Mouse (Mus musculus) intestine, embryonic 16.5 days (tissue): ENCODE data around the gene Obp2b. TPM values are rescaled to one million over a fixed set of nuclear protein-coding genes. Genes with fewer than 3 reads are reported as not detected.

Experiments
- ATAC-seq: fragments of 200-750 bp; cut with Nextera tagmentation; 2 replicates; pipeline ENCODE4 v1.8.0; 2017; ENCODE audit warnings: moderate TSS enrichment, moderate library complexity
- H3K27ac ChIP-seq: fragments of 300-500 bp; sonication (generic); 2 replicates; pipeline ENCODE4 v1.5.1; 2014; ENCODE audit warnings: mild to moderate bottlenecking, low read length
- H3K27me3 ChIP-seq: fragments of 300-500 bp; sonication (generic); replicated peaks from 2 replicates; pipeline ENCODE4 v1.6.1; 2014; ENCODE audit warnings: low read length, control low read depth, mixed read lengths; ENCODE audit not compliant: control insufficient read depth, insufficient read depth
- H3K36me3 ChIP-seq: fragments of 300-500 bp; sonication (generic); 2 replicates; pipeline ENCODE4 v1.6.1; 2014; ENCODE audit warnings: low read length, control low read depth; ENCODE audit not compliant: control insufficient read depth, insufficient read depth
- H3K4me1 ChIP-seq: fragments of 300-500 bp; sonication (generic); 2 replicates; pipeline ENCODE4 v1.6.1; 2014; ENCODE audit warnings: low read length, control low read depth, mixed read lengths; ENCODE audit not compliant: control insufficient read depth, insufficient read depth
- H3K4me2 ChIP-seq: fragments of 300-500 bp; sonication (generic); 2 replicates; pipeline ENCODE4 v1.6.1; 2014; ENCODE audit warnings: low read depth, low read length, control low read depth
- H3K4me3 ChIP-seq: fragments of 300-500 bp; sonication (generic); 2 replicates; pipeline ENCODE4 v1.5.1; 2014; ENCODE audit warnings: mild to moderate bottlenecking, low read length
- H3K9ac ChIP-seq: fragments of 300-500 bp; sonication (generic); 2 replicates; pipeline ENCODE4 v1.6.1; 2014; ENCODE audit warnings: low read depth, low read length
- H3K9me3 ChIP-seq: fragments of 300-500 bp; sonication (generic); 2 replicates; pipeline ENCODE4 v1.6.1; 2016; ENCODE audit warnings: low read length, control low read depth; ENCODE audit not compliant: control insufficient read depth
- WGBS: fragments of 180-500 bp; shearing (Covaris S2); extraction: QIAGEN DNeasy Blood & Tissue Kit; methylation state at CpG from one replicate; pipeline ENCODE4 v1.1.7; 2014; 5-methylcytosine and 5-hydroxymethylcytosine counted together
- polyA plus RNA-seq: library from polyadenylated mRNA; unstranded; fragments of >200 nt; fragmentation: Nextera tagmentation; extraction: Ambion mirVana; gene quantifications from 2 replicates; pipeline ENCODE4 v1.2.1, GENCODE M21; 2015

Gene Obp2b
- polyA plus RNA-seq, 1 experiment from 2014 or later = not detected

DNA sequence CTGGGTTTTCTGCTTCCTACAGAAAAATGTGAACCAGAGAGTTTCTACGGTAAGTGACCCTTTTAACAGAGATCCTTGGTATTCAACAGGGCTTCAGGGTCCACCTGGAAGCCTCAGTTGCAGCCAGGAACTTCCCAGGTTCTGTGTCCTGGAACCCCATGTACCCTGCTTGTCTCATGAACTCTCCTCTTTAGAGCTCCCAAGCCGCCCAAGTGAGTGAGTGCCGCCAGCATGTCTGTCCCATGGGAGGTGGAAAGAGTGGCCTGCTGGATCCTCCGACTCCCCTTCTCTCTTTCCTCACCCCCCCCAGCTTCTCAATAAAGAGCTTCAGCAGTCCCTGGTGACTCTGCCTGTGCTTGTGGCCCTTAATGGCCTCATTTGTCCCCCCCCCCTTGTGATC is 31.0 kb downstream of the Obp2b start:
- Histone ChIP-seq H3K27ac (no peak overlapping the region), H3K9ac (no peak overlapping the region), H3K4me3 (no peak overlapping the region), H3K9me3 (no peaks in the 10 kb centered on the region), H3K27me3 (no peaks in the 10 kb centered on the region), H3K4me2 (no peak overlapping the region), H3K36me3 (no peaks in the 10 kb centered on the region), H3K4me1 (no peaks in the 10 kb centered on the region)
- 71% methylated on average over 4 of the region's 4 CpGs for WGBS
- ATAC-seq = no peak

DNA sequence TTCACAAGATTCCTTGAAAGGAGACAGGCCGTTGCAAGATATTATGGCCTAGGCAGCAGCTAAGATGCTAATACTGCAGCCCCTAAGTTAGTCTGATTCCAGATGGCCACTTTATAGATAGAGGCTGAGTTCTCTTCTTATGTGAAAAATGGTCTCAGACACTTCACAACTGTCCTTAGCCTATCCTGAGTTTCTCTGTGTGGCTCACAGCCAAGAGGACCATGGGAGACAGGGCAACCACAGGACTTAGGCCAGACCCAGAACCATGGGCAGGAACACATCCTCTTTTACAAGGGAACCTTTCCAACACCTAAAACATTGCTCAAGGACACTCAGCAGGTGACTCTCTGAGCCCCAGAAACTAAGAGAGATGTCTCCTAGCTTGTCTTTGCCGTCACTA is 36.7 kb downstream of the Obp2b start:
- ATAC-seq = no peak
- 88% methylated on average over 2 of the region's 2 CpGs for WGBS
- Histone ChIP-seq H3K27ac (no peak overlapping the region), H3K36me3 (no peaks in the 10 kb centered on the region), H3K4me2 (no peak overlapping the region), H3K27me3 (no peaks in the 10 kb centered on the region), H3K9ac (no peak overlapping the region), H3K4me1 (no peaks in the 10 kb centered on the region), H3K4me3 (no peak overlapping the region), H3K9me3 (no peaks in the 10 kb centered on the region)

DNA sequence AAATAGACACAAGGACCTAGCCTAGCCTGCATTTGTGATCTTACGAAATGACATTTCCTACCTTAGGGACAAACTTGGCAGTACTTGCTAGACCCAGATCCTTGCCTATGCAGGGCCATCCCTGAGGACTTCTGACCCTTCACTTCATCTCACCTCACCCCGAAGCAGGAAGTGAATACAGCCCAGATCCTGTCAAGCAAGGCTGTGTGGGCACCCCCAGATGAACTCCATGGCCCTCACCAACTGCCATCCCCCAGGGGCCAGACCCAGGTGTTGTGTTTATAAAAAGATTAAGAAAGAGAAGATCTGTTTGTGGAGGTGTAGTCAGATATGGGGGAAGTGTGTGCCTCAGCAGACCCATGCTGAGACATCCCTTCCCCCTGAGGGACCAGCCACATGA is 37.8 kb downstream of the Obp2b start:
- Histone ChIP-seq H3K27ac (no peak overlapping the region), H3K36me3 (no peaks in the 10 kb centered on the region), H3K9me3 (no peaks in the 10 kb centered on the region), H3K4me2 (no peak overlapping the region), H3K9ac (no peak overlapping the region), H3K4me3 (no peak overlapping the region), H3K27me3 (no peaks in the 10 kb centered on the region), H3K4me1 (no peaks in the 10 kb centered on the region)
- 71% methylated on average over 2 of the region's 2 CpGs for WGBS
- ATAC-seq = no peak

DNA sequence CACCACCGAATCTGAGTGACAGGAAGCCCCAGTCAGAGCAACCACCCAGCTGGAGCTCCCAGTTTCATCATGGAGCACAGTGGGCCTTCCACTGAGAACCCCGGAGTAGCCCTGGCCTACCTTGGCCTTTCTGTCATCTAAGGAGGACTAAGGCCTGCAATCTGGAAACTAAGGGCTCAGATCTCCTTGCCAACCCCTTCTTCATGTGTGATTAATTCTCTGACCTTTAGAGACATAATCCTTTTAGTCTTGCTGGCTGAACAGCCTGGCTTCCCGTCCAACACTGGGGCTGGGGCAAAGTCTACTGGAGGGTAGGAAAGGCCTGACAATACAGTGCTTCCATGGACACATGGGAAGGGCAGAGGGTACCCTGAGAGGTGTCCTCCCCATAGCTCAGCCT is 39.2 kb downstream of the Obp2b start:
- 78% methylated on average over 3 of the region's 3 CpGs for WGBS
- Histone ChIP-seq H3K4me3 (no peak overlapping the region), H3K4me2 (no peak overlapping the region), H3K27me3 (no peaks in the 10 kb centered on the region), H3K9ac (no peak overlapping the region), H3K9me3 (no peaks in the 10 kb centered on the region), H3K36me3 (no peaks in the 10 kb centered on the region), H3K27ac (no peak overlapping the region), H3K4me1 (no peaks in the 10 kb centered on the region)
- ATAC-seq = no peak

DNA sequence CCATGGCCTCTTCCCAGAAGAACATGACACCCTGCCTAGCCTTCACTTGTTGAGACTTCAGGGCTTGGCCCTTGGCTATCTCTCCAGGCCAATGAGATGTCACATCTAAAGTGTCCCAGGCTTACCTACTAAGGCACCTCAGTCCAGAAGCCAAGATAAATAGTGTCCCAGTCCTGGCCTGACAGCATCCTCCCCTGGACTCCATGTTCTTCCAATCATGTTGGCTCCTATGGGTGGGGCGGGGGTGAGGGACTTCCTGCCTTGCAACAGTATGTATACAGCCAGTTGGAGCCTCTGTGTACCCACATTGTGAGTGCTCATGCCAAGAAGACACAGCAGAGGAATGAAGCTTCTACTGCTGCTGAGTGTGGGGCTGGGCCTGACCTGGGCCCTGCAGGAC is 39.9 kb downstream of the Obp2b start, which contains the start of gene Lcn11:
TSS of gene Lcn11 (plus strand) at position 301 of the 400 bp plus-strand sequence.
- H3K27ac ChIP-seq = no peak within 1 kb of the TSS
- no peaks in the 10 kb centered on the region for H3K9me3 ChIP-seq
- no peak within 1 kb of the TSS for H3K4me2 ChIP-seq
- ATAC-seq = no peak
- no peak within 1 kb of the TSS for H3K9ac ChIP-seq
- no peaks in the 10 kb centered on the region for H3K27me3 ChIP-seq
- no peak within 1 kb of the TSS for H3K4me3 ChIP-seq
- 78% methylated on average over 1 of the region's 1 CpGs for WGBS
- H3K4me1 ChIP-seq = no peaks in the 10 kb centered on the region
- no peaks in the 10 kb centered on the region for H3K36me3 ChIP-seq

DNA sequence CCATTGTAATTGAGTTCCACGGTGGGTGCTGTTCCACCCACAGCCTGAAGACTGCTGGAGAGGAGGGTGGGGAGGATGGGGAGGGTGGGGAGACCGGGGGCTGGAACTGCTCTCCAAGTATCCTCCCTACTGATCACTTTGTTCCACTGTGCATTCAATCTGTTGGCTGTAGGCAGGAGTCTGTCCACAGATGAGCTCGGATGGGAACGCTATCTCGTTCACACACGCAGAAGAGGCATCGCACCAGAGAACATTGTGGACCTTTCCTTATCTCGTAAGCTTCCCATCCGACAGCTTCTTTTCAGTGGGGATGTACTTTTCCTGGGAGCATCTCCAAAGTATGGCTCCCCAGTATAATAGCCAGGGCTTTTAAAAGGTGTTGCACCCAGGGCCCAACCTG is 42.3 kb downstream of the Obp2b start:
- Histone ChIP-seq H3K4me1 (no peaks in the 10 kb centered on the region), H3K4me2 (no peak overlapping the region), H3K27ac (no peak overlapping the region), H3K9me3 (no peaks in the 10 kb centered on the region), H3K36me3 (no peaks in the 10 kb centered on the region), H3K27me3 (no peaks in the 10 kb centered on the region), H3K4me3 (no peak overlapping the region), H3K9ac (no peak overlapping the region)
- WGBS = 87% methylated on average over 9 of the region's 9 CpGs
- ATAC-seq = no peak

DNA sequence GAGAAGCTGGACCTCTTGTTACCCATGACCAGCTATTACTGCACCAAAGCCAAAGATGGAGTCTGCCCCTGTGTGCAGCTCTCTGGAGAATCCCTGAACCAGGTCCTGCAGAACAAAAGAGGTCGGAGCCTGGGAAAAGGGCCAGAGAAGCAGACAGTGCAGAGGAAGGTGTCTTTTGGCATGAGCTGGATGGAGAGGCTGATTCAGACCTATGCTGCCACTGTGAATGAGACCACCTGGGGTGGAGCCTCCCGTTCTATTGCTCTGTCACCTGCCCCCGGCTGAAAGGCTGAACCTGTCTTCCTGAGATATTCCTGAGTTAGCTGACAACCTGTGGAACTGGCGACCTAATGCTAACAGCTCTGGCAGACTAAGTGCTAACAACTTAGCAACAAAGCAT is 44.1 kb downstream of the Obp2b start:
- no peaks in the 10 kb centered on the region for H3K27me3 ChIP-seq
- H3K4me1 ChIP-seq = no peaks in the 10 kb centered on the region
- no peak overlapping the region for H3K9ac ChIP-seq
- no peaks in the 10 kb centered on the region for H3K9me3 ChIP-seq
- 38% methylated on average over 4 of the region's 4 CpGs for WGBS
- no peaks in the 10 kb centered on the region for H3K36me3 ChIP-seq
- H3K27ac ChIP-seq = no peak overlapping the region
- no peak overlapping the region for H3K4me3 ChIP-seq
- ATAC-seq = no peak
- no peak overlapping the region for H3K4me2 ChIP-seq

DNA sequence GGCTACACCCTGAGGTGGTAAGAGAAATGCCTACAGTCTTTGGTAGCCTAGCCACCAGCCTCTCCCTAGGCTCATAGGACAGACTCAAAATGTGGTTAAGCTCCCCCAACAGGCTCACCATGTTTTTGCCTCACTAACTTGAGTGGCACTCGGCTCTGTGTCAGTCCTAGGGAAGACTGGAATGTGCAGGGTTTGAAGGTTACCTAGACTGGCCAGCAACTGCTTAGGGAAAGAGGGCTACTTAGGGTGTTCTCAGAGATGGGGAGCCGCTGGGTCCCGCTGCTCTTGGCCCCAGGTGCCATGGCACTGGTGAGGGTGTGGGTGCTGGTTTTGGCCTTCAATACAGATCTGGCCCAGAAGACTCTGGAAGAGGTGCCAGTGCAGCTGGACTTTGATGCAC is 45.1 kb downstream of the Obp2b start, which contains the start of gene Gm13539:
TSS of gene Gm13539 (plus strand) at position 301 of the 400 bp plus-strand sequence.
- H3K27me3 ChIP-seq = no peaks in the 10 kb centered on the region
- H3K4me3 ChIP-seq = no peak within 1 kb of the TSS
- H3K4me1 ChIP-seq = no peaks in the 10 kb centered on the region
- no peaks in the 10 kb centered on the region for H3K36me3 ChIP-seq
- H3K4me2 ChIP-seq = no peak within 1 kb of the TSS
- no peaks in the 10 kb centered on the region for H3K9me3 ChIP-seq
- no peak for ATAC-seq
- WGBS = 92% methylated on average over 3 of the region's 3 CpGs
- H3K9ac ChIP-seq = no peak within 1 kb of the TSS
- no peak within 1 kb of the TSS for H3K27ac ChIP-seq

DNA sequence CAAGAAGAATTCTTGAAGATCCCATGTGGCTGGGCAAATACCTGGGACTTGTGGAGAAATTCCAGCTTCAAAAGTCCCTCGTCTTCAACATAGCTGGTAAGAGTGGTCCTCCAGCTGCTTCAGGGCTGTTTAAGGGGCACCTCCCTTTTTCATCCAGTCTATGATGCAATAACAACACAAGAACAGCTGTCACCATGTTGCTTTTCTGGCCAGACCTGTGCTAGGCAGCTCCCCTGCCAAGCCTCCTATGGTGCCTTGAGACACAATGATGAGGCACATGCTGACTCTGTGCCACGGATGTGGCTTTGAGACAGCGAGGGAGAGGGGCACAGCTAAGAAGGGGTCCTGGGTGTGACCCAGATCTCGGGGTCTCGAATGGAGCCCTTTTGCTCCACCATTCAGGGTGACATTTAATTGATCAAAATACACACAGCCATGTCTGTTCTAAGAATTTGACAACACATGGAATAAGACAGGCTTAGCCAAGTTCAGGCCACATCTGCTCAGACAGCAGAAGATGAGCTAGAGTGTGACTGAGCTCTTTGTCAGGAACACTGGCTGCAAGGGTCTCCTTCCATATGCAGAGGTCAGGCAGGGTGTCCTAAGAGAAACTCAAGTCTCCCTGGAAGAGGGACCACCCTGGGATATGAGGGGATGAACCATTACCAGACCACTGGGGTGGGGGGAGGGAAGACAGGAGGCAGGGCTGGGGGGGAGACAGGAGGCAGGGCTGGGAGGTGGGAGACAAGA is 48.9 kb downstream of the Obp2b start:
- no peak for ATAC-seq
- Histone ChIP-seq H3K4me1 (no peaks in the 10 kb centered on the region), H3K36me3 (no peaks in the 10 kb centered on the region), H3K4me2 (no peak overlapping the region), H3K27ac (no peak overlapping the region), H3K4me3 (no peak overlapping the region), H3K9me3 (no peaks in the 10 kb centered on the region), H3K9ac (no peak overlapping the region), H3K27me3 (no peaks in the 10 kb centered on the region)
- WGBS = 66% methylated on average over 5 of the region's 5 CpGs

DNA sequence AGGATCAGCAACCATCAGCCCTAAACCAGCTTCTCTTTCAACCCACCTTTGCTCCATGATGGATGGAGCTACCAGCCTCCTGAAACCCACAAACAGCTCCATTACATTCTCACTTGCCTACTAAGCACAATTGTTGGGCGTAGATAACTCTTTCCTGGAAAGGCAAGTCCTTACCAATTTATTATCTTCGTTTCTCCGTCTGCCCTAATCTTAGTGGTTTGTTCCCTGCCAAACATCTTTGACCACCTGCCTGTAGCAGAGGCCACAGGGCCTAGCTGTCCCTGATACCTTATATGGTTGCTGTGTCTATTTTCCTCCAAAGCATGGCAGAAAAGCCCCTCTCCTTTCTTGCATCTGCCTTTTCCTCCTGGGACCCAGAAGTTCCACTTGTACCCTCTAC is 52.3 kb downstream of the Obp2b start:
- H3K4me2 ChIP-seq = no peak overlapping the region
- ATAC-seq = no peak
- no peaks in the 10 kb centered on the region for H3K36me3 ChIP-seq
- no peak overlapping the region for H3K27ac ChIP-seq
- no peak overlapping the region for H3K4me3 ChIP-seq
- H3K9ac ChIP-seq = no peak overlapping the region
- no peaks in the 10 kb centered on the region for H3K9me3 ChIP-seq
- no peaks in the 10 kb centered on the region for H3K4me1 ChIP-seq
- H3K27me3 ChIP-seq = no peaks in the 10 kb centered on the region
- WGBS = 82% methylated on average over 3 of the region's 3 CpGs
